Mouse (Mus musculus) adrenal gland, adult 2 months (tissue): Measurements from ENCODE around the gene Slc16a5. TPM values are rescaled to one million over a fixed set of nuclear protein-coding genes. Genes with fewer than 3 reads are reported as not detected.
"Not testable (repeated sequence)": the region's sequence is repeated elsewhere in the genome, so short reads cannot be mapped to it uniquely, and the experiment has no call there.

Experiments
- DNase-seq: peaks from one replicate; pipeline ENCODE4 v3.0.0; 2021
- polyA plus RNA-seq: library from polyadenylated mRNA; depleted of rRNA; stranded (reverse); fragments of >200 nt; gene quantifications from 2 replicates; pipeline ENCODE4 v1.2.3, GENCODE M21; 2012
- total RNA-seq, 2 experiments: library from RNA; stranded (reverse); gene quantifications; 2 replicates each; pipeline ENCODE4 v1.2.3; 2021

Gene Slc16a5
- total and polyA plus RNA-seq, 3 experiments: 0.26 TPM; not detected in 2

DNA sequence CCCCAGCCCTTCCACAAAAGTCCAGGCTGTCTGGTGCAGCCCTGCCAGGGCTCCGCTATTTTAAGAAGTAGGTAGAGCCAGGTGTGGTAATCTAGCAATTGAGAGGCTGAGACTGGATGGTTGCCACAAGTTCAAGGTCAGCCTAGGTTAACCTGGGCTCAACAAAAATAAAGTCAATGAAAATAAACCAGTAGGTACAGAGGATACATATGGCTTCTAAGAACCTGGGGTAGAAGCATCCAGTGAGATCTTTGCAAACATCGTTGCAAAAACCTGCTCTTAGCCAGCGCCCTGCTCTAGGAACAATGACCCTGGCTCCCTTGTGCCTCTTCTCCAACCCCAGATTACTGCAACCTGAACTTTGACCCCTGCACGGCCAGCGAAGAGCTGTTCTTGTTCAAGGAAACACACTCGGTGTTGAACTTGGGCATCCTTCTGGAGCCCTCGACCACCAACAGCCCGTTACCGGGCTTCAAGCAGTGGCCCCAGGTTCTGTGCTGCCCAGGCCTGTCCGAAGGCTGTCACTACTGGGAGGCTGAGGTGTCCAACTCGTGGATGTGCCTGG is 14.9 kb upstream of the Slc16a5 start:
- no peak for DNase-seq

DNA sequence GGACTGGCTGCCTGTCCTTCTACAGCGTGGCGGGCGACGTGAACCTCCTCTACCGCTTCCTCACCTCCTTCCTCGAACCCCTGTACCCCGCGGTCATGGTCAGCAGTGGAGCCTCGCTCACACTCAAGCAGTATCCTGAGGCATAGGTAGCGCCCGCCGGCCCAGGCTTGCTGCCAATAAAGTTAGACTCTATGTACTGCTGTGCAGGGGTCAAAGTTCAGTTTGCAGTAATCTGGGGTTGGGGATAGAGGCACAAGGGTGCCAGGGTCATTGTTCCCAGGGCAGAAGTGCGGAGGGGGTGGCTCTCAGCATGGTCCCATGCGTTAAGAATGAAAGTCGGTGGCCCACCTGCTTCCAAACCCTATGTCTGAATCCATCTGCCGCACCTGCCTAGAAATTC is 14.2 kb upstream of the Slc16a5 start:
- no peak for DNase-seq

DNA sequence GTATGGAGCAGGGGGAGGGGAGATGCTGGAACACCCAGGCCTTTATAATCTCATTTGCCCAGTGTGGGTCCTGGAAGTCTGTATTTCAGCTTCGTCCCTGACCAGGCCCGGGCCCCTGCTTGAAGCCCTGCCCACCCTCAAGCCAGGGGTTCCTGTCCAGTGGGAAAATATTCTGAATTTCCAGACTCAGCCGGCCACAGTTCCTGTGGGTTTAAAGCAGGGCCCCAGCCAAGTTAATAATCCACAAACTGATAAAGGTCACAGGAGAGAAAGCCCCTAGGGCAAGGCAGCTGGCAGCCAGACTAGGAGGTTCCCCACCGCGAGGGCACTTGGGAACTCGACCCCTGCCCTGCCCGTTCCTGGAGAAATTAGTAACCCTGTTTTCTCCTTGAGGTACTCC is 13.3 kb upstream of the Slc16a5 start:
- DNase-seq: no peak

DNA sequence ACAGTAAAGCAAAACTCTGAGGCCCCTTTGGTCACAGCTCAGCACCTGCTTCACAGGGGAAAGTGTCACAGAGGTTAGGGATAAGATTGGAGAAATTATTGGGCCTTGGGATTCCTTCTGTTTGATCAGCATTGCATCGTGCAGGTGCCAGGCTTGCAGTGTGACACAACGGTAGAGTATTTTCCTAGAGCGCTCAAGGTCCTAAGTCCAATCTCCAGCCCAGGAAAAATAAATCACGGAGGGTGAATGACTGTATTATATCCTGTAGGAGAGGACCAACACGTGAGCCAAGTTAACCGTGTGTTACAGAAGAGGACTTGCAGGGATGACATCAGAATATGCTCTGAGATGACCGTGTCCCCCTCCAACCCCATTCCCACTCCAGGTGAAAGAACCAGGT is 12.1 kb upstream of the Slc16a5 start:
- peak; percentile 60 for DNase-seq

DNA sequence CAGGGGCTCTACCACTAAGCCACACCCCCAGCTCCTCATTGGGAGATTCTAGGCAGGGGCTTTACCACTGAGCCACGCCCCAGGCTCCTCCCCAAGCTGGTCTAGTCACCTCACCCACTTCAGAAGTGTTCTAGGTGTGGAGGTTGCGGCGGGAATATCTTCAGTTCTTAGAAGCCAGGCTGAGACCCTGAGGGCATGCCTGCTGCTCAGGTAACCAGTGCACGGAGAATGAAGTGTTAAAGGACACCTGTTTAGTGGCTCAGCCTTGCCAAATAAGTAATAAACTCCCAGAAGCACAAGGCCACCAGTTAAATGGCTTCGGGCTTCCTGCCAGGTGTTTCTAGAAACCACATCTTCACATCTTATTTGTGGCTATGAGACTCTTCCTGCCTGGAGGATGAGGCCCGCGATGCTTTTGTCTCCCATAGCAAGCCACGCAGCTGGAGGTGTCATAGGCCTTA is 10.5 kb upstream of the Slc16a5 start:
- DNase-seq: no peak

DNA sequence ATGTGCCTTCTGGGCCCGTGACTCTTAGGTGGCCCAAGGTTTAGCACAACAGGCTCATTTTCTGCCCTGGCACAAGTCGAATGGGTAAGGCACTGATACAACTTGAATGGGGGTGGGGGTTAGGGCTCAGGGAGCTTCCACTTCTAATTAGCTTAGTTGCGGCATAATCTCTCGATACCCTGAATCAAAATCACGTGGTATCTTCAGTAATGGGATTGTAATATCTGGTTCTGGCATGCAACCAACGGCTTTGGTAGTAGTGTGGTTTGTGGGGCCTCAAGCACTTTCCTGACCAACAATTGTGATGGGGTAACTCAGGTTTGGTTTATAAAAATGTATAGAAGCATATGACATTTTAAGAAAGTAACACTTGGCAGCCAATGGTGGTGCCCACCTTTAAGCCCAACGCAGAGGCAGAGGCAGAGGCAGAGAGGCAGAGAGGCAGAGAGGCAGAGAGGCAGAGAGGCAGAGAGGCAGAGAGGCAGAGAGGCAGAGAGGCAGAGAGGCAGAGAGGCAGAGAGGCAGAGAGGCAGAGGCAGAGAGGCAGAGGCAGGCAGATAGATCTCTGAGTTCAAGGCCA is 9.9 kb upstream of the Slc16a5 start:
- no peak for DNase-seq

DNA sequence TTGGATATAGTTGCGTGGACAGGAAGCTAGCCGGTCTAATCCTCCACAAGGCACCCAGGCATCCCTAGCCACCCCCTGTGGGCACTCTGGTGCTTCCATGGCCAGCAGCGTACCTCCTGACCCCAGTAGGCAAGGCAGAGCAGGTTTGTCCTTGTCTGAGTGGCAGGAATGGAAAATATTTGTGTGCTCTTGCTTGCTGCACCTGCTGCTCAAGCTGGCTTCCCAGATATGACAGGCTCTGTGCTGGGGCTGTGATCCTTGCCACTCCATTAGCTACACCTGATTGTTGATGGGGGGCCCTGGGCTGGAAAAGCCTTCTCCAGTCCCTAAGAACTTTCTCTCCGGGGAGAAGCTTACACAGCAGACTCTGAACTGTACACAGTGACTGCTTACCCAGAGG is 9.0 kb upstream of the Slc16a5 start:
- DNase-seq: no peak

DNA sequence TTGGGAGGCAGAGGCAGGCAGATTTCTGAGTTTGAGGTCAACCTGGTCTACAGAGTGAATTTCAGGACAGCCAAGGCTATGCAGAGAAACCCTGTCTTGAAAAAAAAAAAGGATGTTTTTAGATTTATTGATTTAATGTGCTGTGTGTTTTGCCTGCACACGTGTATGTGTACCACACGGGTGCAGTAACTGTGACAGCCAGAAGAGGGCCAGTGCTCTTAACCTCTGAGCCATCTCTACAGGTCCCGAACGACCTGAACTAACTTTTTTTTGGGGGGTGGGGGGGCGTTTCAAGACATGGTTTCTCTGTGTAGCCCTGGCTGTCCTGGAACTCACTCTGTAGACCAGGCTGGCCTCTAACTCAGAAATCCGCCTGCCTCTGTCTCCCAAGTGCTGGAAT is 7.5 kb upstream of the Slc16a5 start:
- not testable (repeated sequence) for DNase-seq

DNA sequence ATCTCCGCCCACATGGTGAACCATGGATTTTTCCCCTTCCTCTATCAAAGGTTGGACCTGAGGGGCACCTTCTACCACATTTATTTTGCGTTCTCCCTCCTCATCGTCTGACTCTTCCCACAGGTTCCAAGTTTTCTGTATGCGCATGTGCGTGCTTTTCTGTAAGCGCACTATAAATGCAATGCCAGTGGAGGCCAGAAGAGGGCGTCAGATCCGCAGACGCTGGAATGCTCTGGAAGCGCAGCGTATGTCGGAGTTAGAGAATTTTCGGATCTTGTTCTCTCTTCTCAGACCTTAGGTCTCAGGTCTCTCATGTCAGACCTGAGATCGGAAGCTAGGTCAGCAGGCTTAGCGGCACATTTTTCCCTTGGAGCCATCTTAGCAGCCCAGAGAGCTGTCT is 6.7 kb upstream of the Slc16a5 start:
- DNase-seq: no peak

DNA sequence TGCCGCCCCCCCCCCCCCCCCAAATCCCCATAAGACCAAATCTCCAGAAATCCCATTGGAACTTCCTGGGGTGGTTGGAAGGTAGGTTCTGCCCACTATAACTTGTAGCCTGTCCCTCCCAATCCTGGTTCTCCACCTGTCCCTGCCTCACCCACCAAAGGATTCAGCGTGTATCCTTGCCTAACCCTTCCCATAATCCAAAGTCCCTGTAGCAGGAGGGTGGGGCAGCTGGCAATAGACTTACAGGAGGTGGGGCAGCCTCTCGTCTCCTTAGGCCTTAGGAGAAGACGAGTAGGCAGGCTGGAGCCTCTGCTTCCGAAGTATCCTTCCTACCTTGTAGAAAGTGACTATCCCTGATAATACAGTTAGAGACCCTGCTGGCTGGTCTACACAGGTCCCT is 6.1 kb upstream of the Slc16a5 start:
- DNase-seq: no peak

DNA sequence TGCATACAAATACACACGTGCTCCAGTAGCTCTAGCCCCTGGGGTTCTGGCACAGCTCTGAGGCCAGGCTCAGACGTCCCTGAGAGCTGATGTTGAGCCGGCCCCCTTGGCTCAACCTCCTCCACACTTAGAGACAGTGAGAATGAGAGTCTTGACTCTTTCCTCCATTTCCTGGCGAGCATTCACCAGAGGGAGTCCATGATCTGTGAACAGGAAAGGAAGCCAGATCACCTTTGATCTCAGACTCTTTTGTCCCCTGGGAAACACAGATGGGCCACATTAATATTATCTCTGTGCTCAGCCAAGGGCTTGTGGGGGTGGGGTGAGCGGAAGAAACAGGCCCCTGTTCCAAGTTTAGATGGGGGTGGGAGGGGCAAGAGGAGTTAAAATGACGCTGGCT is 4.9 kb upstream of the Slc16a5 start:
- DNase-seq: no peak

DNA sequence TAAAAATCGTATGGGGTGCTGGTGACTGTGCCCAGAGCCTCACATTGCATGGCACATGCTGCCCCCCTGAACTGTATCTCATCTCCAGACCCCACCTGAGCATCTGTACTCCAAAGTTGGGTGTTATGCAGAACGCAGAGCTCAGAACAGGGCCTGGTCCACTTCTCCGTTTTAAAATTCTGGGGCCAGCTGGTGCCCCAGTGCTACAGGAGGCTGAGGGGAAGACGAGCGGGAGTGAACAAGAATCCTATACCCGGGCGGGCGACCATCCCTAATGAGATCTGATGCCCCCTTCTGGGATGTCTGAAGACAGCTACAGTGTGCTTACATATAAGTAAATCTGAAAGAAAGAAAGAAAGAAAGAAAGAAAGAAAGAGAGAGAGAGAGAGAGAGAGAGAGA is 1.3 kb upstream of the Slc16a5 start:
- no peak for DNase-seq

DNA sequence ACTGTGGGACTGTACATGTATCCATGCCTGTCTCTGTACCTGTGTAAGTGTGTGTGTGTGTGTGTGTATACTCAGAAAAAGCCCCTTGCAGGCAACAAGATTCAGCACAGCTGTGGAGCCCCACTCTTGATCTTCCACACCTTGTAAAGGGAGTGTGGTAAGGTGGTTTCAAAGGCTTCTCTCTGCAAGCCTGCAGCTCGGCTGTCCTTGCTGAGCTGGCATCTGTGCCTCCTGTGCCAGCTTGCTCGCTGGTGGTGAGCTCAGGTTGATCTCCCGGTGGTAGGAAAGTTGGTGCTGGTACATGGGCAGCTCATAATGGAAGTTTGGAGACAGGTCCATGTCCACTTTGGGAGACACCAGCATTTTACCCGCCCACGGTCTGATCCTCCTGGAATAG is 430 bp upstream of the Slc16a5 start:
- DNase-seq: no peak

DNA sequence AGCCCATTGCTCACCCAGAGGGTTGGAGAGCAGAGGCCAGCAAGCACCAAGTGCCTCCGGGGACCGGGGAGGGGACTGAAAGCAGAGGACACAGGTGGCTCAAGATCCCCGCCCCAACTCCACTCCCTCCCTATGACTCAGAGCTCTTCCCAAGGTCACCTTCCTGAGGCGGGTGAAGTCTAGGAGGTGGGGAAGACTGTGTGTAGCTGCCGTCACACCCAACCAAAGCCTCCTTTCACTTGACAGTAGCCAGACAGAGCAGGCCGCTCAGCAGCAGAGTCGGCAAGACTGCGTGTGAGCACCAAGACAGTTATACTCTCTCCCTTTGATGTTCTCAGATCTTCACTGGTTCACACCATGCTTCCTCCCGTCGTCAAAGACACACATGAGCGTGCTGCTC is 1.1 kb downstream of the Slc16a5 start:
- peak; percentile 50 for DNase-seq

DNA sequence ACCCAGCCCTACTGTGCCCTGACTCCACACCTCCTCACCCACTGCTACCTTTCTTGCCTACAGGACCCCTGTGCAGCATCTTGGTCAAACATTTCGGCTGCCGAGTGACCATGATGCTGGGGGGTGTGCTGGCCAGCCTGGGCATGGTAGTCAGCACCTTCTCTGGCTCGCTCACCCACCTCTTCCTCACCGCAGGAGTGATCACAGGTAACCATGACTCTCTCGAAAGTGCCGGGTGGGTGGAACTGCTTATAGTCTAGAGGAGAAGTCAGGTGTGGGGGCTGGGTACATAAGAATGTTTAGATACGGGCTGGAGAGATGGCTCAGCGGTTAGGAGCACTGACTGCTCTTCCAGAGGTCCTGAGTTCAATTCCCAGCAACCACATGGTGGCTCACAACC is 2.6 kb downstream of the Slc16a5 start:
- no peak for DNase-seq

DNA sequence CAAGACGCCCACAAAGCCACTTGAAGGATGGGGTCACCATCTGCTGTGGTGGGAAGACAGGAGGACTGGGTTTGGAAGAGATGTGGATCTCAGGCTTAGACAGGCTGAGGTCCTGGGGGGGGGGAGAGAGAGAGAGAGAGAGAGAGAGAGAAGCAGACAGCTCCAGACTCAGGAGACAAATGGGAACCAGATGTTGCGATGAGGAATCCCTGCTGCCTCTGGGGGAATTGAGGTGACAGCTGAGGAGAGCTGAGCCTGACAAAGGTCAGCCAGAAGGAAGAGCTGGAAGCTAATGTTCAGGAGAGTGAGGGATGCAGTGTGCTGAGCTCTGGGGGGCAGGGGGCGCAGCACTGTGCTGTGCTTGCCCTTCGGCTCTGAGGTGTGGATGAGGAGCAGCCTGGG is 4.9 kb downstream of the Slc16a5 start:
- DNase-seq: no peak

DNA sequence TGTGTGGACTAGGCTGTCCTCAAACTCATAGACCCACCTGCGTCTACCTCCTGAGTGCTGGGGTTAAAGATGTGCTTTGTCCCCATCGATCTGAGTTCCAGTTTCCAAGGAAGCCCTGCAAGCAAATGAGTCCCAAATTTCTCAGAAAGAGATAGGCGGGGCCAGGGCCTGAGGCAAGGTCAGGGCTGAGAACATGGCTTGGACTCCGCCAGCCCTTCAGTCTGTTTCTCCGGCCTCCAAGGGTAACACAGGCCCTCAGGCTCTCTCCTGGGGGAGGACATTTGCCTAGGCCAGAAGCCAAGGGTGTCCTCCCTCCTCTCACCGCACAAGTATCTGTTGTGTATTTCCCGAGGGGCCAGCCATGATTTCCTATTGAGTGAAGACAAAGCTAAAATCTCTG is 9.9 kb downstream of the Slc16a5 start:
- DNase-seq: no peak

DNA sequence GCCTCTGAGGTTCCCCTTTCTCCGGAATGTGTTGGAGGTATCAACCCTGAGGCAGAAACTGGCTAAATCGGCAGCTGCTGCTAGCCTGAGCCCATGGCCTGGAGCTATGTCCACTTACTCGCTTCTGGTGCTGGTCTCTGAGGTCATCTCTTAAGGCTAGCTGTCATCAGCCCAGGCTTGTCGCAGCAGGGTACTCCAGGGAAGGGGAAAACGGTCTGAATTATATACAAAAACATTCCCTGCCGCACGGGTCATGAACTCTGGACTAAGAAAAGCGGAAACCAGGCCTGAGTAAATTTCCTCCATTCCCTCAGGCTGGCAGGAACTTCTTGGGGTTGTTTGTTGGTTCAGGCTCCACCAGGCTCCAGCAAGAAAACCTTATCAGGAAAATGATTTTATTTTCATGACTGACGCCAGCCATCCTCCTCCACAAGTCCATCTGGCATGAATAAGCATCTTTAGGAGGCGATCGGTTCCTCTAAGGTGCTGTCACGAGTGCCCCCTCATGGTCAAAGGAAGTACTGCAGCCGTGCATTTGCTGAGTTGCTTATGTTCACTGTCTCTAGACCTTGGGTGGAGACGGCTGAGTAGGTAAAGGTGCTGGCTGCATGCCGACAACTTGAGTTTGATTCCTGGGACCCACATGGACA is 11.5 kb downstream of the Slc16a5 start:
- peak; percentile 91 for DNase-seq

DNA sequence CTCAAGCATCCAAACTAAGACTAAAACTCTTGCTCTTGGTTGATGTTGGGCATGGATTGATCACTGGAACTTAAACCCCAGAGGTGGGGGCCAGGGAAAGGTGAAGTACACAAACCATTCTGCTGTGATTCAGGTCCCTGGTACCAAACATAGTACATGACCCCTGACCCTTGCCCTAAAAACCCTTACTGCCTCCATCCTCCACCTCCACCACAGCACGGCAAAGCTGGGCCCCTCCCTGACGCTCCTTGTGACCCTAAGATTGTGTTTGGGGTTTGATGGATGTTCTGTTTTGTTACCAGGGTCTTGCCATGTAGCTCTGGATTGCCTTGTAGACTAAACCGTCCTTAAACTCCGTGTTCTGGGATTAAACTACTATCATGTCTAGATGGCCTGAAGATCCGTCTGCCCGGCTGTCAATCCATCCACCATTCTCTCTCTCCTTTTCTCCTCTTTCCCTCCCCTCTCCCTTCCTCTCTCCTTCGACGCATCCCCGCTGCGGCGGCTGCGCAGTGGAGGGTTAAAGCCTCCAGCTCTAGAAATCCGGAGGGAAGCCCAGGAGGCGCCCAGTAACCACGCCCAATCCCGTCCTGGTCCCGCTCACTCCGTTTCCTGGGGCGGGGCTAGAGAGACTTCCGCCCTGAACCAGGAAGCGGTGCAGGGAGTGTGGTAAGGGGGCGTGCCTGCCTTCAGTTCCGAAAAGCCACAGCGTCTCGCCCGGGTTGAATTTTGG is 12.9 kb downstream of the Slc16a5 start, which contains the start of gene Armc7:
TSS of gene Armc7 (plus strand) at position 643 of the 733 bp plus-strand sequence.
- peak; percentile 97 for DNase-seq

DNA sequence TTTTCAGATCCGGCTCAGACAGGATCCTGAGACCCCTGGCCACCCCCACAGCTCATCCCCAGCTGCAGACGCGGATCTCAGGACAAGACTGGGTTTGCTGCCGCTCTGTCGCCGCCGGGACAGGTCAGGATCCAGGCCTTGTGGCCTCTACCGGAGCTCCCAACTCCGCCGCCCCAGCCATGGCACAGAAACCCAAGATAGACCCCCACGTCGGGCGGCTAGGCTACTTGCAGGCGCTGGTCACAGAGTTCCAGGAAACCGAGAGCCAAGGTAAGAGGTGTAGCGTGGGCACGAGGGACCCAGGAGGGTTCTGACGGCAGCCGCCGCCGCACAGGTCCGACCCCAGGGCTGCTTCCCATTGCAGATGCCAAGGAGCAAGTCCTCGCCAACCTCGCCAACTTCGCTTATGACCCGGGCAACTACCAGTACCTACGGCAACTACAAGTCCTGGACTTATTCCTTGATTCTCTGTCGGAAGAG is 13.5 kb downstream of the Slc16a5 start:
- DNase-seq: no peak

DNA sequence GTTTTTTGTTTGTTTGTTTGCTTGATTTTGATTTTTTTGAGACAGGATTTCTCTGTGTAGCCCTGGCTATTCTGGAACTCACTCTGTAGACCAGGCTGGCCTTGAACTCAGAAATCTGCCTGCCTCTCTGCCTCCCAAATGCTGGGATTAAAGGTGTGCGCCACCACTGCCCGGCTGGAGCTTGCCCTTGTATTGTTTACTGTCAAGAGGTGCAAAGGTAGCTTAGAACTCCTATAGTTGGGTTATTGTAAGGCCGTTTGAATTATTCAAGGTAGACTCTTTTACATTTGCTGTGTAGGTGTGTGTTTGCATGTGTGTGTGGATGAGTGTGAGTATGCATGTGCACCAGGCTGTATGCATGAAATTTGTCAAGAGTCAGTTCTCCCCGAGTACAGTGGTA is 14.4 kb downstream of the Slc16a5 start:
- DNase-seq: not testable (repeated sequence)

DNA sequence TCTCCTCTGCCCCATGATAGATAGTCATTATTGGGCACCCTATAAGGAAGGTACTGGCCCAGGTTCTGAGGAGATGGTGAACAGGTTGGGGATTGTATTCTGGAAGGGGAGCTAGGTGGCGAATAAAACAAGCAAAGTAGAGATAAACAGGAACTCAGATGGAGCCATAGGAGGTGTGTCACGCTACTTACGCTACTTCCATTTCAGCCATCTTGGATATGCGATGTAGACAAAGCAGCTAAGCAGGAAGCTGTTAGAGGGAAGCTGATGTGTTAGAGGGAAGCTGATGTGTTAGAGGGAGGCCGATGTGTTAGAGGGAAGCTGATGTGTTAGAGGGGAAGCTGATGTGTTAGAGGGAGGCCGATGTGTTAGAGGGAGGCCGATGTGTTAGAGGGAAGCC is 15.1 kb downstream of the Slc16a5 start:
- not testable (repeated sequence) for DNase-seq
